Mouse (Mus musculus) CD4-positive, CD25-positive, alpha-beta regulatory T cell, adult 2 months (primary cell): ENCODE data around the gene Psg18.
"Not testable (repeated sequence)": the region's sequence is repeated elsewhere in the genome, so short reads cannot be mapped to it uniquely, and the experiment has no call there.

Source experiments
- DNase-seq: peaks from one replicate; pipeline ENCODE4 v3.0.0-alpha.2; 2012; ENCODE audit warnings: low read depth, low spot score

The Psg18 gene

GRCm38 (mm10) chr7:18354909-18355308 is at the start of gene Psg18:
Gene Psg18, minus strand, starts transcription at chr7:18355009.
- DNase-seq: not testable (repeated sequence)

- DNase-seq: no peak
Observed at GRCm38 (mm10) chr7:18403407-18403806, 48.6 kb upstream of the Psg18 start.

GRCm38 (mm10) chr7:18402527-18403237 is 47.9 kb upstream of the Psg18 start:
- DNase-seq: no peak

DNA sequence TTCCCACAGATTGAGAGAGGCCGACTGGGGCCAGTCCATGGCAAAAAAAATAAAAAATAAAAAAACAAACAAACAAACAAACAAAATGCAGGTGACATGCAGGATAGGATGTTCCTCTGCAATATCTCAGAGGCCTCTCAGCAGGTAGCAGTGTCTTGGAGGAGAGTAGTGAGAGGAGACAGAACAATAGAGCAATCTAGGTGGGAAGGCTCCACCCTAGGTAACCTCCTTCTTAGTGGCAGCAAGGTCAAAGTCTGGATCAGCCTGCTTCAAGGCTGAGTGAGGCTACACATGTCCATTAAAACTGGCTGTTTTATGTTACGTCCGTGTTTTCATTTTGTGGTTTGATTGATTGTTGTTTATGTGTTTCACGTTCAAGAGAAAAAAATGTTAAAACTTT is 36.7 kb upstream of the Psg18 start:
- not testable (repeated sequence) for DNase-seq

DNA sequence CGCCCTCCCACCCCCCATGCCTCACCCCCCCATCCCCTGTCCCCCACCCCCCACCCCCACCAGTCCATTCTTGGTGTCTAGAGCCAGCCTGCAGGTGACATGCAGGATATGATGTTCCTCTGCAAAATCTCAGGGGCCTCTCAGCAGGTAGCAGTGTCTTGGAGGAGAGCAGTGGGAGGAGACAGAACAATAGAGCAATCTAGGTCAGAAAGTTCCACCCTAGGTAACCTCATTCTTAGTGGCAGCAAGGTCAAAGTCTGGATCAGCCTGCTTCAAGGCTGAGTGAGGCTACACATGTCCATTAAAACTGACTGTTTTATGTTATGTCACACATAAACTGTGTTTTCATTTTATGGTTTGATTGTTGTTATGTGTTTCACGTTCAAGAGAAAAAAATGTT is 23.5 kb upstream of the Psg18 start:
- no peak for DNase-seq

DNA sequence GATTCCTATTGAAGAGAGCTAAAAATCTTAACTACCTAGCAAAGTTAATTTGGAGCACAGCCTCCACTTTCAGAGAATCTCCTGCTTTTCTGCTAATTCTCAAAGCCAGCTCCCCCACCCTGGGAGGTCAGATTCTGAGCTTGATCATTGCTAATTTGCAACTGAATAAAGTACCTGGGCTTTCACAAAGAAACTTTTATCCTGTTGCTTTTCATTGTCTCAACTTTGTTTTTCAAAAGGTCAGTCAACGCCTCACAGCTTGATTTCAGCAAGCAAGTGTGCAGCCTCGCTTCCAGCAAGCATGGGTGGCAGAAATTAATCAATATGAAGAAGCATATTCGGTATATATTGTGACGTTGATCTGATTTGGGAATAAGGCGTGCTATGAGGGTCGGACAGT is 19.4 kb downstream of the Psg18 start:
- DNase-seq: not testable (repeated sequence)
